Mouse (Mus musculus) splenic B cell, adult 2 months (primary cell): ENCODE measurements around the gene Fndc11.
"Not testable (repeated sequence)": the region's sequence is repeated elsewhere in the genome, so short reads cannot be mapped to it uniquely, and the experiment has no call there.

ENCODE experiments used
- DNase-seq: peaks from one replicate; pipeline ENCODE4 v3.0.0-alpha.2; 2011; ENCODE audit warnings: low read depth, low spot score
- H3K27me3 ChIP-seq: 2 replicates; pipeline ENCODE4 v1.6.1; 2012; ENCODE audit warnings: mild to moderate bottlenecking, low read length, moderate library complexity, mixed read lengths; ENCODE audit not compliant: control insufficient read depth, poor library complexity, insufficient read depth, severe bottlenecking
- H3K36me3 ChIP-seq: 2 replicates; pipeline ENCODE4 v1.6.1; 2012; ENCODE audit warnings: mild to moderate bottlenecking, low read length, moderate library complexity, mixed read lengths; ENCODE audit not compliant: control insufficient read depth, poor library complexity, insufficient read depth, severe bottlenecking

Gene Fndc11

DNA sequence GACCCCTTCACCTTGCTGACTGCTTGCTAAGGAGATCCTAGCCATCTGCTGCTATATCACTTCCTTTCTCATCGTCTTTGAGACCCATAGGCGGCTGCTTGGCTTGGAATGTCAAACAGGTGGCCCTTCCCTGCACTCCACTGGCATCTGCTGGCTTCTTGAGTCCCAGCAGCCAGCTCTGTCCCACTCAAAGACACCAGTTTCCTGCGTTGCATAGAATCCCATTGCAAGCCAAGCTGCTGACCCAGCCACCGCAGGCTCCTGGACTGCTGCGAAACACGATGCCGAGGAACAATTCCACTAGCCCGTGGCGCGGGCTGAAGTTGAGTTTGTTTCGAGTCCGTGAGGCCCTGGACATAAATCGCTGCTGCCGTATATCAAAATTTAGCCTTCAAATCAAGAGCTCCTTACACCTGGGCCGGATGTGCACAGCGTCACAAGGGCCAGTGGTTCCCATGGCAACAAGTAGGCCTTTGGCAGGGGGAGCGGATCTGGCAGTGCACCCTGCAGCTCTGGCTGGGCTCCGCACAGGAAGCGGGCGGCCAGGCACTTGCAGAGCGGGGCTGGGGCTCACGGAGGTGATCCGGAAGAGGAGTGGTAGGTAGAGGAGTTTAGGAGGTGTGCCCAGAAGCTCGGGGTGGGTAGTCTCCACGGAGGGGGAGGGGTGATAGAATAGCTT, at the start of gene Fndc11:
TSS of gene Fndc11 (plus strand) at position 476 of the 679 bp plus-strand sequence.
- no peaks in the 10 kb centered on the region for H3K27me3 ChIP-seq
- DNase-seq, result peak; percentile 96
- H3K36me3 ChIP-seq, result no peaks in the 10 kb centered on the region

DNA sequence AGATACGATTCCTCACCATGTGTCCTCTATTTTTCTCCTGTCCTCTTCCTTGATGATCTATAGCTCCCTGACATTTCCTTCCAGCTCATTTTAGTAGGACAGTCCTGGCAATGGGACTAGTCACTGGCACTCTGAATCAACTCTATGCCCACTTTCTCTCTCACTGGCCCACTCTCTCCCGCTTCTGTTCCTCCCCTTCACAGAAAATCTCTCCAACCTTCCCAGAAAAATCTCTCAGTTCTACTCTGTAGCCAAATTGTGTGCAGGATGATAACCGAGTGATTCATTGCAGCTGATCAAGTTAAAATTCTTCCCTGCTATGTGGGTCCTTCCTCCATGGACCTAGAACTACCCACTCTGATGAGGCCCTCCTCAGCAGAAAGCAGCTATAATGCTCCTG, 45.2 kb upstream of the Fndc11 start:
- DNase-seq, result no peak
- Histone ChIP-seq H3K36me3 (no peaks in the 10 kb centered on the region), H3K27me3 (no peaks in the 10 kb centered on the region; the same call in 1 of the 2 replicates)

DNA sequence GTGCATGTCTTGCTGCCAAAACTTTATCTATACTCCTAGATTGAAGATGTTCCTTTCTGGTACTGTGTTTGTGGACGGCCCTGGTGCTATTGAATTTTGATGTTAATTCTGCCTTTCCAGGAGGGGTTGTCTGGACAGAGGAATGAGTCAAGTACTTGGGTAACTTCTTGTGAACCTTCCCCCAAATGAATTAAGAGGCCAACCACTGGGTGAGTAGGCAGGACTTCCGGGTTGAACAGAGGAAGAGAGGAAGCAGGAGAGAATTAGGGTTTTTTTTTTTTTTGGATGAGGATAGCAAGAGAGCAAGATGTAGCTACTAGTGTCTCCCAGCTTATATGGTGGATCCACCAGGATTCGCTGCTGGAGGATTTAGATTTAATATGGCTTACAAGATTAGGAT, 41.8 kb upstream of the Fndc11 start:
- no peaks in the 10 kb centered on the region; the same call in 1 of the 2 replicates for H3K27me3 ChIP-seq
- H3K36me3 ChIP-seq, result no peaks in the 10 kb centered on the region
- DNase-seq, result no peak

DNA sequence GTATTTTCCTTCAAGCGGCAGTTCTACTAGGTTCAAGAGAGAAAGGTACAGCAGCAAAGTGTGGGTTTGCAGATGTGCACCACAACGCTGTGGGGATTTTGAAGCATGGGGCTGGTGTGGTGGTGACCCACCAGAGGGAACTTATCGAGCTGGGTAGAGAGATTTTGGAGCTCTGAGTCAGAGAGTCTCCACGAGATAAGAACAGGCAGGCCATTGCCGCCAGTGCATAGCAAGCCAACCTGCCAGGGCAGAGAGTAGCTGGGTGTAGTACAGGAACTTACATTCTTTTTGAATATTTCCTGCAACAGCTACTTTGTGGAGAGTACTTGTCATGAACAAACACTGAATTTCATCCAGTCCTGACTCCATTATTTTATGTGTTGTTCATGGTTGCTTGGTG, 41.3 kb upstream of the Fndc11 start:
- DNase-seq, result no peak
- Histone ChIP-seq H3K36me3 (no peaks in the 10 kb centered on the region), H3K27me3 (no peaks in the 10 kb centered on the region; the same call in 1 of the 2 replicates)

DNA sequence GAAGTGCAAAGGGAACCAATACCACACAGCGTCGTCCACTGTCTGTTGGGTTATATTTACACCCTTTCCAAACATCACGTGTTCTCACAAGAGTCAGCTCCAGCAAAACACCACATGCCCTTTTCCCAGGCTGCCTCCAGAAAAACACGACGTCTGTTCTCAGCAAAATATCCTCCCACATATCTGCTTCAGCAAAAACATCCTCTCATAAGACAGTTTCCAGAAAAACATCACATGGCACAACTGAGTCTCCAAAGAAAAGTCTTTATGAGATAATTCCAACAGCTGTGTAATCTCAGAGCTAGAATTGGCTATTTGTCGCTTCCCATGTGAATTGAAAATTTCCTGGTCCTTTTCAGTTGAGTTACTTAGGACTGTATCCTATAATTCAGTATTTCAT, 38.9 kb upstream of the Fndc11 start:
- no peak for DNase-seq
- no peaks in the 10 kb centered on the region; the same call in 1 of the 2 replicates for H3K27me3 ChIP-seq

DNA sequence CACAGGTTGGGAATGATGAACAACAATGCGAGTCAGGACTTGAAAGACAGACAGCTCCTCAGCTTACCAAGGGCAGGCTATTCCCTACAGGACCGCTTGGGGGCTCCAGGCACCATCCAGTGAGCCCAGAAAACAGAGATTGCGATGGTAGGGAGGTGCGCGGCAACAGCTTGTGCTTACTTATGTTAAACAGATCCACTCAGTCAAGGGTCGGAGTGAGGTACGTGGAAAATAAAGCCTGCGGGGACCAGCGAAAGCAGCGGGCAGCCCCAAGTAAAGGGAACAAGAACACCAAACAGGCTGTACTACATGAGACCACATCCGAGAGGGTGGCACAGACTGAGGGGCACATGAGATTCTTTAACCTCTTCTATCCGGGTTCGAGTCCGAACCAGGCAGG, 33.2 kb upstream of the Fndc11 start:
- Histone ChIP-seq H3K27me3 (no peaks in the 10 kb centered on the region), H3K36me3 (no peaks in the 10 kb centered on the region)

More for the DNA sequence above, 38.9 kb upstream of the Fndc11 start:
- H3K36me3 ChIP-seq, result no peaks in the 10 kb centered on the region

DNA sequence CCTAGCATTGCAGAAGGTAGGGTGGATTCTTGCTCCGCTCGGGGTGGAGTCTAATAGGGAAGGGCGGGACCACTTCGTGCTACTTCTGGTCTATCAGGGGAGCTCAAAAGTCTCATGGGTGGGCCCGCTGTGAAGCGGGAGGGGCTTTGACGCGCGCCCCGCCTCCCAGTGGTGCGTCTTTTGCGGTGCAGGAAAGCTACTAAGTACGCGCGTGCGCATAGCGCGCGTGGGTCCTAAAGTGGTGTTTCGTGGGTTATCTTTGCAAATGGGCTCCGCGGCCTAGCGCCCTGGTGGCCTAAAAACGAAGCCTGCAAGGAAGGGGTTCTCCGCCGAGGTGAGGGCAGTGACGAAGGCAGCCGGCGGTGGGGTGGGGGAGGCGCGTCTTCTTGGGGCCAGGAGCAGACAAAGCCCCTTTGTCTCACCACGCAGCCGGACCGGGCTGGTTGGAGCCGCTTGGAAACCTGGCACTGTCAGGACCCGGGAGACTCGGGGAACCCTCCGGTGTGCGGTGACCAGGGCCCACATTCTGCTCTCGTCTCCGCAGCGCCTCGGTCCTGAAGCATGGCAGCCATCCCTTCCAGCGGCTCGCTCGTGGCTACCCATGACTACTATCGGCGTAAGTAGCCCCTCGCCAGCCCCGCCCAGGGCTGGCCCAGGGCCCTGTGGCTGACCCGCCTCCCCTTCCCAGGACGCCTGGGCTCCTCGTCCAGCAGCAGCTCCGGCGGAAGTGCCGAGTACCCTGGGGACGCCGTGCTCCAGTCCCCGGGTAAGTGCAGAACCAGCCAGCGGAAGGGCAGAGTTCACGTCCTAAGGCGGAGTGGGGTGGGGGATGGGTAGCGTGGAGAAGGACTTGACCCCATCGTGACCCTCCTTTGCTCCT, 32.5 kb upstream of the Fndc11 start, which contains the start of gene Ppdpf:
TSS of gene Ppdpf (plus strand) at position 127 of the 880 bp plus-strand sequence.
- H3K27me3 ChIP-seq, result no peaks in the 10 kb centered on the region
- DNase-seq, result peak; percentile 98

More for the DNA sequence above, 33.2 kb upstream of the Fndc11 start:
- peak; percentile 93 for DNase-seq

DNA sequence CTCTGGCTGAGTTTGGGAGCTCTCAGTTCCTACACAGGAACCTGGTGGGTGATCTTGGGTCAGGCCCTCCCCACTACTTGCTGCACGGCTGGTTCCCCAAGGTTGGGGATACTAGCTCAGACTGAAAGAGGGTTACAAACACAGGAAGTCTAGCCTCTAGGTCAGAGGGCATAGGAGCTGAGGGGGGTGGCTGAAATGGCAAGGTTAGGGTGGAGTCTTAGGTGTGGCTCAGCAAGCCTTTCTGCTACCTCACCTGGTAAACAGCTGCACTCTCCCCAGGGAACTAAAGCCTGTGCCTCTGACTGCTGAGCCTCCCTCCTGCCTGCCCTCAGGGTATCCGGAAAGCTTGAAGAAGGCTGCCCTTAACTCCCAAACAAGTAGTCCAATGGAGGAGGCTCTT, 31.1 kb upstream of the Fndc11 start:
- no peaks in the 10 kb centered on the region for H3K36me3 ChIP-seq
- peak; percentile 72 for DNase-seq
- H3K27me3 ChIP-seq, result no peaks in the 10 kb centered on the region

More for the DNA sequence above, 32.5 kb upstream of the Fndc11 start, which contains the start of gene Ppdpf:
- no peaks in the 10 kb centered on the region for H3K36me3 ChIP-seq

DNA sequence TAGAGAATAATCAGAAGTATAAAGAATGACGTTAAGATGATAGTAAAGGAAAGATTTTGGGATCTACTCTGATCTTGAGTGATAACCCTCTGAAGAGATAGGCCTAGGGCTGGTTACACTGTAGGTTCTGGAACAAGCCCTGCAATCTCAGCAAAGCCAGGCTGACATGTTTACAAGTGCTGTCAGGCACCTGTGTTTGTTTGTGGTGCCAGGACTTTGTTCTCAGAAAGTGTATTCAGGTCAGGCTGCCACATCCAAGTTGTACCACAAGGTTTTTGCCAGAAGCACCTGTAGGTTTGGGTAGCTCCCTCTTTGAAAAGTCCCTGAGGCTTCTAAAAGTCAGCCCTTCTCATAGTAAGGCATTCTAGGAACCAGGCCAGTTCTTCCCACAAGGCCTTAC, 30.5 kb upstream of the Fndc11 start:
- H3K27me3 ChIP-seq, result no peaks in the 10 kb centered on the region
- no peaks in the 10 kb centered on the region for H3K36me3 ChIP-seq
- DNase-seq, result no peak

DNA sequence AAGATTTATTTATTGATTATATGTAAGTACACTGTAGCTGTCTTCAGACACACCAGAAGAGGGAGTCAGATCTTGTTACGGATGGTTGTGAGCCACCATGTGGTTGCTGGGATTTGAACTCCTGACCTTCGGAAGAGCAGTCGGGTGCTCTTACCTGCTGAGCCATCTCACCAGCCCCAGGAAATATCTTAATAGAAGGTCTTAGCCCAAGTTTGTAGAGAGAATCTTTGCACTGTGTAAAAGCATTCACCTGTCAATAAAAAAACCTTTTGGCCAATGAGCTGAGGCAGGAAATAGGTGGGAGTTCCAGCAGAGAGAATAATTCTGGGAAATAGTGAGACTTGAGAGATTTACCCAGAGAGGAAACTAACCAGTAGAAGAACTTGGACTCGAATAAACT, 28.4 kb upstream of the Fndc11 start:
- not testable (repeated sequence) for DNase-seq, H3K27me3 ChIP-seq, H3K36me3 ChIP-seq

DNA sequence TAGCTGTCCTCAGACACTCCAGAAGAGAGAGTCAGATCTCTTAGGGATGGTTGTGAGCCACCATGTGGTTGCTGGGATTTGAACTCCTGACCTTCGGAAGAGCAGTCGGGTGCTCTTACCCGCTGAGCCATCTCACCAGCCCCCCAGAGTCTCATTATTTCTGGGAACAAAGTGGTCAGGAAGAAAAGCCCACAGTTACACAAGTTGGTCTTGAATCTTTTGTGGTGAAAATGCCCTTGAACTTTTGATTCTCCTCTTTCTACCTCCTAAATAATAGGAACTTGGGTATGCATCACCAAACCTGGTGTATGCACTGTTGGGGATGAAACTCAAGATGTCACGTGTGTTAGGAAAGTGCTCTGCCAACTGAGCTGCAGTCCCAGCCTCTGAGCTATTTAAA, 27.9 kb upstream of the Fndc11 start:
- Histone ChIP-seq H3K27me3 (no peaks in the 10 kb centered on the region), H3K36me3 (no peaks in the 10 kb centered on the region)
- peak; percentile 15 for DNase-seq

DNA sequence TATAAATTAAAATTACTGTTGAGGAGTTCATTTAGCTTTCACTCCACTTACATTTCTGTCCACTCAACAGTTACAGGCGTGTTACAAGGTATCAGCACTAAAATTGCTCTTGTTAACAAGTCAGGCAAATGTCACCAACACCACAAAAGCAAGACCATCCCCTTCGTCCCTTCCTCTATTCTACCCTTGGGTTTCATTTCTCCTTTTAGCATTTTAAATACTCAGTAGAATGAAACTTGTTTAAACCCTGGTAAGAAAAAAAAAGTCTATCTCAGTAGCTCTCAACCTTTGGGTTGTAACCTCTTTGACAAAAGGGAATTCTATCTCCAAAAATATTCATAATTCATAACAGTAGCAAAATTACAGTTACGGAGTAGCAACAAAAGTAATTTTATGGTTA, 26.8 kb upstream of the Fndc11 start:
- no peaks in the 10 kb centered on the region for H3K36me3 ChIP-seq
- peak; percentile 74 for DNase-seq

DNA sequence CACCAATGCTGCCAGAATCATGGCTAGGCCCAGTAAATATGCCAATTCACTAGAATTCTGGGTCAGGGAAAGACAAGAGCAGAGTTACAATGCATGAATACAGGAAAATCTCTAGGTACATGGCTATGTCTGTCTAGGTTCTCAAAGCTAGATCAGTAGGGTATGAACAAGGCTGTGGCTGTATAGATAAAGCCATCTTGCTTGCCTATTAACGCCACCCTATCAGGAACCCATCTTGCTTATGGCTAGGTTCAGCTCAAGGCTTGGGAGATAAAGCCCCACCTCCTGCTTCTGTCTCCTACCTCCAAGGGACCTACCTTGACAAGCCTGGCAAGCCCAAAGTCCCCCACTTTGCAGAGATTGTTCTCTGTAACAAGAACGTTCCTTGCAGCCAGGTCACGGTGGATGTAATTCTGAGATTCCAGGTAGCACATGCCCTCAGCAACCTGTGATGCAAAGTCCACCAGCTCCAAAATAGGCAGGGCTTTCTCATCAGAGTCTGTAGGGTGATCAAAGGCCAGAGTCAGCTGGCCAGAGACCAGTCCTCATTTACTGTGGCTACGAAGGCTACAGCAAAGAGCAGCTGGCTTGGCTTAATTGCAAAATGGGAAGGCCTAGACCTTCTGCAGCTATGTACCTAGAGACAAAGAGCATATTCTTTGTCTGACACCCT, 23.0 kb upstream of the Fndc11 start:
- no peak for DNase-seq
- no peaks in the 10 kb centered on the region for H3K36me3 ChIP-seq
- no peaks in the 10 kb centered on the region for H3K27me3 ChIP-seq

More for the DNA sequence above, 26.8 kb upstream of the Fndc11 start:
- H3K27me3 ChIP-seq, result no peaks in the 10 kb centered on the region

DNA sequence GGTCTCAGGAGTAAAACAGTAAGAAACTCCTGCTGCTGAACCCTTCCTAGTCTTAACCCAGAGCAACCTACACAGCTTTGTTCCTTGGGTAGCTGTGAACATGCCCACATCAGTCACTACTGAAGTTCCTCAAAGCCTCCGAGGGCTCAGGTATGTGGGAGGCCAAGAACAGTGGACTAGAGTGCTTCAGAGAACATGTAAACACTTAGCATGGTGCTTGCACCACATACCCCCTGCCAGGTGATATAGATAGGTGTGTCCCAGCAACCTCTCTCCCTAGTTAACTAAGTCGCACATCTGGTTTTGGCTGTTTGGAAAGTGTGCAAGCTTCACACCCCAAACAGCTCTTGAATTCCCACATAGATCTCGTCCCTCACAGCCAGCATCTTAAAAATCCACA, 18.2 kb upstream of the Fndc11 start:
- DNase-seq, result no peak
- Histone ChIP-seq H3K27me3 (no peaks in the 10 kb centered on the region), H3K36me3 (no peaks in the 10 kb centered on the region)

DNA sequence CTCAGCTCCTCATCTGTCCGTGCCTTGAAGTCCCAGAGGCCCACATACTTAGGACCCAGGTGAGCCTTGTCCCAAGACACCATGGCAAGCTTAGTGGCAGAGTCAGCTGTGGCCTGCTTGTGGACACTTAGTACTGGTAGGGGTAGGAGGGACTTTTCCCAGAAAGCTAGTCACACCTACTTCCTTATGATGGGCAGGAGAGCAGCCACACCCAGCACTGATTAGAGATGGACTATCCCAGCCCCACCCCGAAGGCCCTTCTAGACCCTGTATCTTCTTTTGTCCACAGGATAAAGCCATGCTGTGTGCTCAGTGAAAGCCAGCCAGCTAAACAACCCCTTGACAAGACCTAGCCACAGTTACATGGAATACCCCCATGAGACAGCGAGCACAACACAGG, 17.4 kb upstream of the Fndc11 start, which contains the start of gene Ptk6:
TSS of gene Ptk6 (minus strand) at position 368 of the 400 bp plus-strand sequence.
- DNase-seq, result no peak

More for the DNA sequence above, 17.4 kb upstream of the Fndc11 start, which contains the start of gene Ptk6:
- H3K27me3 ChIP-seq, result no peaks in the 10 kb centered on the region
- H3K36me3 ChIP-seq, result no peaks in the 10 kb centered on the region
